Mouse (Mus musculus): Measurements from ENCODE around the gene Pdcd1lg2. TPM values are rescaled to one million over a fixed set of nuclear protein-coding genes. Genes with fewer than 3 reads are reported as not detected.

Gene Pdcd1lg2
- polyA plus RNA-seq, 1 experiment from 2014 or later, result not detected

GRCm38 (mm10) chr19:29496786-29497557 is 86.3 kb downstream of the Pdcd1lg2 start:
- no peak overlapping the region for H3K4me2 ChIP-seq (ENCODE audit: low read depth, severe bottlenecking)
- H3K9ac ChIP-seq (ENCODE audit: low read length), result no peak overlapping the region
- WGBS, result 78% methylated on average over 7 of the region's 7 CpGs
- no peaks in the 10 kb centered on the region for H3K27me3 ChIP-seq (ENCODE audit: control insufficient read depth, insufficient read depth, low read length)
- ATAC-seq (ENCODE audit: insufficient number of reproducible peaks, low FRiP score, low TSS enrichment, low read depth) (no peak), DNase-seq (ENCODE audit: low spot score) (no peak)
- H3K27ac ChIP-seq (replicated peaks; ENCODE audit: low read depth, low read length), result no peak overlapping the region
- no peak overlapping the region for H3K4me3 ChIP-seq (ENCODE audit: low read depth, low read length)
- no peaks in the 10 kb centered on the region for H3K4me1 ChIP-seq (ENCODE audit: control insufficient read depth, insufficient read depth, low read length)
- no peaks in the 10 kb centered on the region for H3K36me3 ChIP-seq (ENCODE audit: control insufficient read depth, insufficient read depth, low read length)
- no peaks in the 10 kb centered on the region for H3K9me3 ChIP-seq (ENCODE audit: control insufficient read depth, low read length)

DNA sequence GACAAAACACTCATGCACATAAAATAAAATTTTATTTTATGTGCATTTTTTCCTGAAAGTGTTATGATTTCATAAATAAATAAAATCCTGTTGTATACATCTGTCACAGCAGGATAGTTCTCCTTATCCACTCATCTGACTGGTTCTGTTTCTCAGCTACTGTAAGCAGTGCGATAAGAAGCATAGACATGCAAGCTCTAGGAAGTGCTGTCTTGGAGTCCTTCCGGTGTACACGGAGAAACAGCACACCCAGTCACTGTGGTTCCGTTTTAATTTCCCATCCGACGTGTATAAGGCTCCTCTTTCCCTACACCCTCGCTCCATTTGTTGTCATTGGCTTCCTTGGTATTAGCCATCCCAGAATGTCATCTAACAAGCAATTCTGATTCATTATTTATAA is 87.2 kb downstream of the Pdcd1lg2 start:
- no peaks in the 10 kb centered on the region for H3K9me3 ChIP-seq (ENCODE audit: control insufficient read depth, low read length)
- no peak overlapping the region for H3K9ac ChIP-seq (ENCODE audit: low read length)
- no peaks in the 10 kb centered on the region for H3K4me1 ChIP-seq (ENCODE audit: control insufficient read depth, insufficient read depth, low read length)
- no peak overlapping the region for H3K4me2 ChIP-seq (ENCODE audit: low read depth, severe bottlenecking)
- H3K4me3 ChIP-seq (ENCODE audit: low read depth, low read length), result no peak overlapping the region
- 88% methylated on average over 7 of the region's 7 CpGs for WGBS
- H3K27me3 ChIP-seq (ENCODE audit: control insufficient read depth, insufficient read depth, low read length), result no peaks in the 10 kb centered on the region
- no peak for ATAC-seq (ENCODE audit: insufficient number of reproducible peaks, low FRiP score, low TSS enrichment, low read depth)
- H3K36me3 ChIP-seq (ENCODE audit: control insufficient read depth, insufficient read depth, low read length), result no peaks in the 10 kb centered on the region
- no peak overlapping the region for H3K27ac ChIP-seq (replicated peaks; ENCODE audit: low read depth, low read length)
- no peak for DNase-seq (ENCODE audit: low spot score)

DNA sequence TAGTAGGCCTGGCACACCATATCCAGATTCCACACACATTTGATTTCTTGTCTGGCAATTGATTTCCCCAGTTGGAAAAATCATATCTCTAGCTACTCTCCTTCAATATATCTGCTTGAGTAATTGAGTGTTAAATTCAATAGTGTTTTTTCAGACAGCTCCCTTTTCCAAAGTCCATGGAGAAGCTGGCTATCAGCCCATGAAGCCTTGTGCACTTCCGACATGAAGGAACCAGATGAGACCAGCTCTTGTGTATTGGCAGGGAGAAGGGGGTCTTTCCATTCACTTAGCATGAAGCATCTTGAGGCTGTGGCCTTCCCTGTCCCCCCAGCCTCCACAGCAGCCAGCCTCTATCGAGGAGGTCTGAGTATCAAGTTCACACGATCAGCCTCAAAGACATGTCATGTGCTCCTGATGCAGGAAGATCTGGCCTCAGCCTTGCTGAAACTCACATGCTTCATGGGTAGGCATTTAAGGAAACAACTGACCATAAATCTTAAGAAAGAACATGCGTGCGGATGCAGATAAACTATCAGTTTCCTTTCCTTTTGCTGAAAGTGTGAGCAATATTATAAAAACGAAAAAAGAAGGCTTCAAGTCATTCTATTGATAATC is 88.2 kb downstream of the Pdcd1lg2 start:
- H3K27ac ChIP-seq (replicated peaks; ENCODE audit: low read depth, low read length), result no peak overlapping the region

DNA sequence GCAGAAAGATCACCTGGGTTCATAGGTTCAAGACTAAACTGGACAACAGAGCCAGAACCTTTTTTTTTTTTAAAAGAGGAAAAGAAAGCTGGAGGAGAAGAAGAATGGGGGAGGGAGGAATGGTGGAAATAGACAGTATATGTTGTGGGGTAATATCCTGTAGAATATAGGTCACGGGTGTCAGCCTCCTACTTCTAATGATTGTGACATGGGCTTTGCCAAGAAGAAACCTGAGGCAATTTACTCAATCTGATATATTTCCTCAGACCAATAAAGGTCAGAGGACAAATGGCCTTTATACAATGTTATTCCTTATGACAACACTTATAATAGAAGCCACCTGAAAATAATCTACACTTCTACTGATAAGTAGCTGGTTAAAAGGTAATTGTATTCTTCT is 89.6 kb downstream of the Pdcd1lg2 start:
- H3K27ac ChIP-seq (replicated peaks; ENCODE audit: low read depth, low read length), result no peak overlapping the region
- ATAC-seq (ENCODE audit: insufficient number of reproducible peaks, low FRiP score, low TSS enrichment, low read depth), result no peak
- 86% methylated on average over 1 of the region's 1 CpGs for WGBS
- H3K27me3 ChIP-seq (ENCODE audit: control insufficient read depth, insufficient read depth, low read length), result no peaks in the 10 kb centered on the region
- no peaks in the 10 kb centered on the region for H3K4me1 ChIP-seq (ENCODE audit: control insufficient read depth, insufficient read depth, low read length)
- DNase-seq (ENCODE audit: low spot score), result no peak
- H3K9me3 ChIP-seq (ENCODE audit: control insufficient read depth, low read length), result no peaks in the 10 kb centered on the region
- H3K4me3 ChIP-seq (ENCODE audit: low read depth, low read length), result no peak overlapping the region
- H3K36me3 ChIP-seq (ENCODE audit: control insufficient read depth, insufficient read depth, low read length), result no peaks in the 10 kb centered on the region
- H3K9ac ChIP-seq (ENCODE audit: low read length), result no peak overlapping the region
- no peak overlapping the region for H3K4me2 ChIP-seq (ENCODE audit: low read depth, severe bottlenecking)

More for the DNA sequence above, 88.2 kb downstream of the Pdcd1lg2 start:
- H3K4me2 ChIP-seq (ENCODE audit: low read depth, severe bottlenecking), result no peak overlapping the region
- no peaks in the 10 kb centered on the region for H3K4me1 ChIP-seq (ENCODE audit: control insufficient read depth, insufficient read depth, low read length)
- ATAC-seq (ENCODE audit: insufficient number of reproducible peaks, low FRiP score, low TSS enrichment, low read depth) (no peak), DNase-seq (ENCODE audit: low spot score) (no peak)
- no peak overlapping the region for H3K4me3 ChIP-seq (ENCODE audit: low read depth, low read length)
- no peak overlapping the region for H3K9ac ChIP-seq (ENCODE audit: low read length)
- H3K36me3 ChIP-seq (ENCODE audit: control insufficient read depth, insufficient read depth, low read length), result no peaks in the 10 kb centered on the region
- 79% methylated on average over 6 of the region's 6 CpGs for WGBS
- no peaks in the 10 kb centered on the region for H3K27me3 ChIP-seq (ENCODE audit: control insufficient read depth, insufficient read depth, low read length)
- no peaks in the 10 kb centered on the region for H3K9me3 ChIP-seq (ENCODE audit: control insufficient read depth, low read length)

DNA sequence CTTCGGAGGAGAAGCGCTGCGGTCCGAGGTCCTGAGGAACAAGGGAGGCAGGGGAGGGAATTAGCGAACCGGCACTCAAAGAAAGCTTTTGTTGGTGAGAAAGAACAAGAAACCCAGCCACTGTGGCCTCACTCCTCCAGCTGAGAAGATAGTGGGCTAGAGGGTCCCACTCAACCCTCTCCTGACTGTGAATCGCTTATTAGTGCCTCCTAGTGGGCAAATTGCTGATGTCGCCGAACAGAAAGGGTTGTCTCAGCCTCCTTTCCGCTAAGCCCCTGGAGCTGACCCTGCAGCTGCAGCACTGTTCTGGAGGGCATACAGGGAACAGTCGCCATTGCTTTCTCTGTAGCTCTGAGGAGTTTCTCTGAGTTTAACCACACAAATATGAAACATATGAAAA is 90.4 kb downstream of the Pdcd1lg2 start:
- DNase-seq (ENCODE audit: low spot score), result peak; percentile 48
- no peak for ATAC-seq (ENCODE audit: insufficient number of reproducible peaks, low FRiP score, low TSS enrichment, low read depth)
- Histone ChIP-seq H3K4me3 (ENCODE audit: low read depth, low read length) (no peak overlapping the region), H3K4me2 (ENCODE audit: low read depth, severe bottlenecking) (no peak overlapping the region), H3K27ac (replicated peaks; ENCODE audit: low read depth, low read length) (no peak overlapping the region), H3K9ac (ENCODE audit: low read length) (no peak overlapping the region), H3K9me3 (ENCODE audit: control insufficient read depth, low read length) (no peaks in the 10 kb centered on the region), H3K36me3 (ENCODE audit: control insufficient read depth, insufficient read depth, low read length) (no peaks in the 10 kb centered on the region), H3K4me1 (ENCODE audit: control insufficient read depth, insufficient read depth, low read length) (no peaks in the 10 kb centered on the region), H3K27me3 (ENCODE audit: control insufficient read depth, insufficient read depth, low read length) (no peaks in the 10 kb centered on the region)
- WGBS, result 54% methylated on average over 11 of the region's 11 CpGs

GRCm38 (mm10) chr19:29501507-29501906 is 90.8 kb downstream of the Pdcd1lg2 start:
- Histone ChIP-seq H3K9ac (ENCODE audit: low read length) (no peak overlapping the region), H3K9me3 (ENCODE audit: control insufficient read depth, low read length) (no peaks in the 10 kb centered on the region), H3K36me3 (ENCODE audit: control insufficient read depth, insufficient read depth, low read length) (no peaks in the 10 kb centered on the region), H3K27me3 (ENCODE audit: control insufficient read depth, insufficient read depth, low read length) (no peaks in the 10 kb centered on the region), H3K4me3 (ENCODE audit: low read depth, low read length) (no peak overlapping the region), H3K27ac (replicated peaks; ENCODE audit: low read depth, low read length) (no peak overlapping the region), H3K4me2 (ENCODE audit: low read depth, severe bottlenecking) (no peak overlapping the region), H3K4me1 (ENCODE audit: control insufficient read depth, insufficient read depth, low read length) (no peaks in the 10 kb centered on the region)
- ATAC-seq (ENCODE audit: insufficient number of reproducible peaks, low FRiP score, low TSS enrichment, low read depth) (no peak), DNase-seq (ENCODE audit: low spot score) (peak; percentile 88)
- WGBS, result 13% methylated on average over 6 of the region's 6 CpGs

GRCm38 (mm10) chr19:29504131-29504530 is 93.4 kb downstream of the Pdcd1lg2 start:
- DNase-seq (ENCODE audit: low spot score), result no peak
- WGBS, result 87% methylated on average over 2 of the region's 2 CpGs

GRCm38 (mm10) chr19:29505617-29506016 is 94.9 kb downstream of the Pdcd1lg2 start:
- no peaks in the 10 kb centered on the region for H3K4me1 ChIP-seq (ENCODE audit: control insufficient read depth, insufficient read depth, low read length)
- WGBS, result 75% methylated on average over 7 of the region's 7 CpGs
- no peaks in the 10 kb centered on the region for H3K36me3 ChIP-seq (ENCODE audit: control insufficient read depth, insufficient read depth, low read length)
- H3K4me3 ChIP-seq (ENCODE audit: low read depth, low read length), result no peak overlapping the region
- H3K9me3 ChIP-seq (ENCODE audit: control insufficient read depth, low read length), result no peaks in the 10 kb centered on the region
- DNase-seq (ENCODE audit: low spot score), result no peak
- H3K27ac ChIP-seq (replicated peaks; ENCODE audit: low read depth, low read length), result no peak overlapping the region
- H3K9ac ChIP-seq (ENCODE audit: low read length), result no peak overlapping the region
- H3K4me2 ChIP-seq (ENCODE audit: low read depth, severe bottlenecking), result no peak overlapping the region
- H3K27me3 ChIP-seq (ENCODE audit: control insufficient read depth, insufficient read depth, low read length), result no peaks in the 10 kb centered on the region
- no peak for ATAC-seq (ENCODE audit: insufficient number of reproducible peaks, low FRiP score, low TSS enrichment, low read depth)

More at GRCm38 (mm10) chr19:29504131-29504530, 93.4 kb downstream of the Pdcd1lg2 start:
- Histone ChIP-seq H3K4me1 (ENCODE audit: control insufficient read depth, insufficient read depth, low read length) (no peaks in the 10 kb centered on the region), H3K27me3 (ENCODE audit: control insufficient read depth, insufficient read depth, low read length) (no peaks in the 10 kb centered on the region), H3K4me2 (ENCODE audit: low read depth, severe bottlenecking) (no peak overlapping the region), H3K27ac (replicated peaks; ENCODE audit: low read depth, low read length) (no peak overlapping the region), H3K4me3 (ENCODE audit: low read depth, low read length) (no peak overlapping the region), H3K9me3 (ENCODE audit: control insufficient read depth, low read length) (no peaks in the 10 kb centered on the region), H3K9ac (ENCODE audit: low read length) (no peak overlapping the region), H3K36me3 (ENCODE audit: control insufficient read depth, insufficient read depth, low read length) (no peaks in the 10 kb centered on the region)
- ATAC-seq (ENCODE audit: insufficient number of reproducible peaks, low FRiP score, low TSS enrichment, low read depth), result no peak
